ENCODE assay signal across 9 mouse cellular contexts in the genomic region with DNA sequence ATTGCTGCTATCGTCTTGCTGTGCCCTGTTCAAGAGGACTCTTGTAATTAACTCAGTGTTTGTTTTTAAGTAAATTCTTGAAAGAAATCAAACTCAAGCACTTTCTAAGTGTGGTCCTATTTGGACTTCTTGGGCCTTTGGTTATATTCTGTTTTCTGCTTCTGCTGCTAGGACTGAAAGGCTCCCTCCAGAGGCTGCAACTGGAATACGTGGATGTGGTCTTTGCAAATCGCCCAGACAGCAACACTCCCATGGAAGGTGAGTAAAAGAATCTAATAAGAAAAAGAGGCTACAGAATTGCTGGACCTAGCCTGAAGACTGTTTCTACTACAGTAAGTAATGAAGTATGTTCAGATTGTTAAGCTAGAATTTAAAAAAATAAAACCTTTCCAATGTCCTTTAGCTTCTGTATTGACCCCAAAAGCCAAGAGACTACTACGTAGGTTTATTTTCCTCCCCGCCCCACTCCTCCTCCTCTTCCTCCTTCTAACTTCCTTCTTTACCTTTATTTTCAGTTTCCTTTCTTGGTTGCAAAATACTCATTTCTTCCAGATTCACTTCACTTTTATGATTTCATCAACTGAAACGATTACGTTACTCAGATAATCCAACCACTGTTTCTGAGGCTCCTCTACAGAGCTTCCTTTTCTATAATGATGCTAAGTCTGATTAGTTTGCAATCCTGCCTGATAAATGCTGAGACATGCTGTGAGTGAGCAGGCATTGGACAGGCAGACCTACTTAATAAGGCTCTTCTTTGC.
DNase-seq lines count a peak whose midpoint lies in the region; ATAC-seq and TF ChIP-seq lines count a peak whose summit lies in the region.
"Had no signal": no experiment of that assay in that cellular context is flagged by ENCODE, and none has a peak within 500 bp of the region (broad histone marks: within the 10 kb centered on the region; RNA-seq: fewer than 3 reads in every experiment).

No protein-coding gene starts in this region.

- DNase-seq in embryo, embryonic 10 days (ENCODE audit: low spot score) = peak; percentile 16
- DNase-seq in embryo, embryonic 9.5 days (ENCODE audit: extremely low spot score) = no peak
- DNase-seq in liver, adult 2 months (ENCODE audit: extremely low read depth, low read depth, low spot score) = peak; percentile 19
- DNase-seq in R1 (ENCODE audit: low read depth, low spot score) = peak; percentile 26
- peak; percentile 41 for DNase-seq in lung, postnatal 36 days
- DNase-seq in gastrocnemius, adult 8-10 months (ENCODE audit: low spot score in 2 of 2) = no peak
- DNase-seq in gastrocnemius, adult 18-20 months (ENCODE audit: low spot score) = no peak

- no peak for ATAC-seq in liver, embryonic 12.5 days

- no peak overlapping the region for H3K9ac ChIP-seq in liver, adult 2 months (ENCODE audit: low read depth, low read length)
- no peak overlapping the region for H3K9ac ChIP-seq in liver, embryonic 12.5 days
- H3K9ac ChIP-seq: limb, embryonic 15.5 days had no signal

- no peak overlapping the region for H3K4me3 ChIP-seq in liver, adult 2 months (ENCODE audit: insufficient read depth, low read depth, low read length)
- H3K4me3 ChIP-seq in liver, embryonic 12.5 days = no peak overlapping the region
- H3K4me3 ChIP-seq: limb, embryonic 15.5 days had no signal

- no peak overlapping the region for H3K27ac ChIP-seq in liver, adult 2 months (replicated peaks; ENCODE audit: insufficient read depth, low read depth, low read length)
- no peak overlapping the region for H3K27ac ChIP-seq in liver, embryonic 12.5 days
- H3K27ac ChIP-seq: limb, embryonic 15.5 days had no signal

- peak; percentile 35; the same call in 1 of the 2 replicates for TF ChIP-seq CTCF in liver, adult 2 months (IDR thresholded peaks at IDR 0.05; ENCODE audit: low read depth, low read length)

- no peaks in the 10 kb centered on the region for H3K9me3 ChIP-seq in liver, embryonic 12.5 days (replicated peaks)
- H3K9me3 ChIP-seq: limb, embryonic 15.5 days had no signal

- no peak overlapping the region for H3K4me2 ChIP-seq in liver, embryonic 12.5 days
- H3K4me2 ChIP-seq: limb, embryonic 15.5 days had no signal

- no peak for TF ChIP-seq POLR2A in liver, adult 2 months (IDR thresholded peaks at IDR 0.05; ENCODE audit: extremely low read depth, insufficient read depth, low read length)

- no peaks in the 10 kb centered on the region for H3K79me2 ChIP-seq in liver, adult 2 months (ENCODE audit: control insufficient read depth, insufficient read depth, low read length)

- no peaks in the 10 kb centered on the region for H3K4me1 ChIP-seq in liver, adult 2 months (ENCODE audit: control insufficient read depth, insufficient read depth, low read length)
- H3K4me1 ChIP-seq in liver, embryonic 12.5 days = no peaks in the 10 kb centered on the region
- H3K4me1 ChIP-seq: limb, embryonic 15.5 days had no signal

- H3K27me3 ChIP-seq in liver, adult 2 months (ENCODE audit: control insufficient read depth, insufficient read depth, low read length) = no peaks in the 10 kb centered on the region
- no peaks in the 10 kb centered on the region for H3K27me3 ChIP-seq in liver, embryonic 12.5 days (replicated peaks)
- H3K27me3 ChIP-seq: limb, embryonic 15.5 days had no signal

- WGBS in liver, adult 2 months = 72% methylated on average over 7 of the region's 7 CpGs
- 59% methylated on average over 7 of the region's 7 CpGs for WGBS in liver, embryonic 12.5 days (ENCODE audit: insufficient replicate concordance)

- no peaks in the 10 kb centered on the region for H3K36me3 ChIP-seq in liver, adult 2 months (ENCODE audit: control insufficient read depth, insufficient read depth, low read length)
- no peaks in the 10 kb centered on the region for H3K36me3 ChIP-seq in liver, embryonic 12.5 days
- H3K36me3 ChIP-seq: limb, embryonic 15.5 days had no signal

Comparison
In these comparisons a context has a peak if more than half of its experiments do, and no peak if none do; other contexts are left out.
1. DNase-seq: peak in embryo, embryonic 10 days (single experiment), liver, adult 2 months (single experiment), R1 (single experiment) and lung, postnatal 36 days (single experiment); none in embryo, embryonic 9.5 days (single experiment), gastrocnemius, adult 8-10 months (0 of 2) and gastrocnemius, adult 18-20 months (single experiment).